ENCODE assay signal across 19 mouse cellular contexts in the genomic region with DNA sequence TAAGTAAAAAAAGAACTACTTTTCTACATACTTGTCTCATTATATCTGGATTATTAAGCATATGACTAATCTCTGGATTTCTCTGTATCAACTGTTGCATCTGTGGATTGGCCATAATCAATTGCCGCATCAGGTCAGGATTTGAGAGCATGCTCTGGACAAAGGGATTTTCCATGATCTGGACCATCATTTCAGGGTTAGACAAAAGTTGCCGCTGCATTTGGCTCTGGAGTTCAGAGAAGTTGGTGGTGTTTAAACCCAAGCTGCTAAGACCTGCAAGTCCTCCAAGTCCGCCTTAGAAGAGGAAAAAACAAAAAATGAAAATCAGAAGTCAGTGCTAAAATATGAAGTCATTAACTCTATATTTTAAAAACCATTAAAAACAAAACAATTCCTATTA. TPM values are rescaled to one million over a fixed set of nuclear protein-coding genes. Genes with fewer than 3 reads are reported as not detected.
DNase-seq lines count a peak whose midpoint lies in the region; ATAC-seq lines count a peak whose summit lies in the region.
"Had no signal": no experiment of that assay in that cellular context is flagged by ENCODE, and none has a peak within 500 bp of the region (broad histone marks: within the 10 kb centered on the region; RNA-seq: fewer than 3 reads in every experiment).

No protein-coding gene starts in this region.

- peaks cover 15% of the 10 kb centered on the region for H3K36me3 ChIP-seq in midbrain, embryonic 11.5 days (ENCODE audit: control insufficient read depth, insufficient read depth, low read length)
- H3K36me3 ChIP-seq in midbrain, embryonic 13.5 days = peaks cover 63% of the 10 kb centered on the region

- no peaks in the 10 kb centered on the region for H3K9me3 ChIP-seq in midbrain, embryonic 11.5 days (ENCODE audit: control insufficient read depth, low read length)
- H3K9me3 ChIP-seq in midbrain, embryonic 13.5 days = no peaks in the 10 kb centered on the region
- H3K9me3 ChIP-seq: G1E had no signal

- DNase-seq in heart, adult 11 months = peak; percentile 72
- DNase-seq in heart, postnatal 4 days = no peak
- DNase-seq in midbrain, embryonic 11.5 days (ENCODE audit: low spot score, missing footprints) = peak; percentile 75
- DNase-seq: adrenal gland, adult 2 months; adrenal gland, adult 8-10 months; adrenal gland, postnatal 10 days; adrenal gland, postnatal 14 days; adrenal gland, postnatal 25 days; adrenal gland, postnatal 36 days; B cell, adult 2 months; cerebellum, adult 11 months; cerebellum, adult 11-12 months; cerebellum, adult 18-20 months had no signal

- H3K27ac ChIP-seq in midbrain, embryonic 11.5 days (ENCODE audit: low read depth, low read length) = no peak overlapping the region
- H3K27ac ChIP-seq in midbrain, embryonic 13.5 days = no peak overlapping the region

- H3K27me3 ChIP-seq in midbrain, embryonic 11.5 days (ENCODE audit: control insufficient read depth, insufficient read depth, low read length) = no peaks in the 10 kb centered on the region
- no peaks in the 10 kb centered on the region for H3K27me3 ChIP-seq in midbrain, embryonic 13.5 days
- H3K27me3 ChIP-seq: CH12.LX, Patski had no signal

- H3K4me2 ChIP-seq in midbrain, embryonic 11.5 days = no peak overlapping the region
- H3K4me2 ChIP-seq in midbrain, embryonic 13.5 days (replicated peaks) = no peak overlapping the region

- no peak overlapping the region for H3K9ac ChIP-seq in midbrain, embryonic 11.5 days (ENCODE audit: low read length)
- no peak overlapping the region for H3K9ac ChIP-seq in midbrain, embryonic 13.5 days (replicated peaks)

- ATAC-seq in midbrain, embryonic 11.5 days (ENCODE audit: low FRiP score) = no peak
- ATAC-seq in midbrain, embryonic 13.5 days = no peak
- ATAC-seq: activated CD4-positive, CD25-positive, alpha-beta regulatory T cell, adult 4 months; CD4-positive, CD25-positive, alpha-beta regulatory T cell, adult 4 months; Patski had no signal

- 95% methylated on average over 3 of the region's 3 CpGs for WGBS in midbrain, embryonic 11.5 days
- 97% methylated on average over 3 of the region's 3 CpGs for WGBS in midbrain, embryonic 13.5 days

- H3K4me3 ChIP-seq in midbrain, embryonic 11.5 days (ENCODE audit: low read depth, low read length) = no peak overlapping the region
- H3K4me3 ChIP-seq in midbrain, embryonic 13.5 days (replicated peaks) = no peak overlapping the region

- no peaks in the 10 kb centered on the region for H3K4me1 ChIP-seq in midbrain, embryonic 11.5 days (ENCODE audit: control insufficient read depth, insufficient read depth, low read length)
- H3K4me1 ChIP-seq in midbrain, embryonic 13.5 days (replicated peaks) = no peaks in the 10 kb centered on the region

RNA-seq across cellular contexts. Expression of a gene that starts 22.2 kb away (rescaled TPM):
- 10 to 100 TPM; 71.3 to 74.6 TPM for total RNA-seq in heart, postnatal 4 days (2021)
- 150 and 155 TPM in 2 replicates for polyA plus RNA-seq in midbrain, embryonic 11.5 days (2014; fragmentation: Nextera tagmentation; extraction: Ambion mirVana)
- 116 and 132 TPM in 2 replicates for polyA plus RNA-seq in midbrain, embryonic 13.5 days (2015; fragmentation: Nextera tagmentation; extraction: Ambion mirVana)

RNA-seq across cellular contexts. Expression of a gene that starts 35.8 kb away (rescaled TPM):
- 10 to 100 TPM; 16.7 to 17.6 TPM for total RNA-seq in heart, postnatal 4 days (2021)
- 59.1 and 63.1 TPM in 2 replicates for polyA plus RNA-seq in midbrain, embryonic 11.5 days (2014; fragmentation: Nextera tagmentation; extraction: Ambion mirVana)
- polyA plus RNA-seq in midbrain, embryonic 13.5 days (2015; fragmentation: Nextera tagmentation; extraction: Ambion mirVana) = 70.3 and 77.4 TPM in 2 replicates
